Mouse (Mus musculus): ENCODE data around the gene Kcnn3. TPM values are rescaled to one million over a fixed set of nuclear protein-coding genes. Genes with fewer than 3 reads are reported as not detected.

The Kcnn3 gene
- polyA plus RNA-seq, 1 experiment, result not detected

- no peaks in the 10 kb centered on the region for H3K36me3 ChIP-seq (replicated peaks; ENCODE audit: low read length)
- H3K4me3 ChIP-seq (replicated peaks), result no peak overlapping the region
- peaks cover 2% of the 10 kb centered on the region; the same call in 1 of the 2 replicates for H3K4me1 ChIP-seq
- H3K27me3 ChIP-seq (replicated peaks), result peaks cover 73% of the 10 kb centered on the region
- H3K9me3 ChIP-seq, result peaks cover 8% of the 10 kb centered on the region
- no peak for TF ChIP-seq GATA1 (IDR thresholded peaks at IDR 0.05; ENCODE audit: borderline replicate concordance, low read length)
- no peak for TF ChIP-seq FLI1 (IDR thresholded peaks at IDR 0.05; ENCODE audit: low read length)
Measured at GRCm38 (mm10) chr3:89534566-89535097, 14.7 kb downstream of the Kcnn3 start.

GRCm38 (mm10) chr3:89535147-89535546, 15.2 kb downstream of the Kcnn3 start:
- H3K9me3 ChIP-seq, result peaks cover 8% of the 10 kb centered on the region
- no peak overlapping the region for H3K4me3 ChIP-seq (replicated peaks)
- H3K27me3 ChIP-seq (replicated peaks), result peaks cover 75% of the 10 kb centered on the region
- no peaks in the 10 kb centered on the region for H3K36me3 ChIP-seq (replicated peaks; ENCODE audit: low read length)
- peaks cover 6% of the 10 kb centered on the region for H3K4me1 ChIP-seq
- TF ChIP-seq FLI1 (IDR thresholded peaks at IDR 0.05; ENCODE audit: low read length) (no peak), GATA1 (IDR thresholded peaks at IDR 0.05; ENCODE audit: borderline replicate concordance, low read length) (no peak)

GRCm38 (mm10) chr3:89539036-89539739, 19.2 kb downstream of the Kcnn3 start:
- H3K4me3 ChIP-seq (replicated peaks), result no peak overlapping the region
- TF ChIP-seq FLI1 (IDR thresholded peaks at IDR 0.05; ENCODE audit: low read length), result no peak
- no peak for TF ChIP-seq GATA1 (IDR thresholded peaks at IDR 0.05; ENCODE audit: borderline replicate concordance, low read length)
- H3K9me3 ChIP-seq, result no peaks in the 10 kb centered on the region
- peaks cover 7% of the 10 kb centered on the region for H3K4me1 ChIP-seq
- H3K27me3 ChIP-seq (replicated peaks), result peaks cover 89% of the 10 kb centered on the region
- no peaks in the 10 kb centered on the region for H3K36me3 ChIP-seq (replicated peaks; ENCODE audit: low read length)

GRCm38 (mm10) chr3:89539740-89540370, 19.9 kb downstream of the Kcnn3 start:
- peaks cover 87% of the 10 kb centered on the region for H3K27me3 ChIP-seq (replicated peaks)
- TF ChIP-seq GATA1 (IDR thresholded peaks at IDR 0.05; ENCODE audit: borderline replicate concordance, low read length), result no peak
- TF ChIP-seq FLI1 (IDR thresholded peaks at IDR 0.05; ENCODE audit: low read length), result no peak
- H3K36me3 ChIP-seq (replicated peaks; ENCODE audit: low read length), result no peaks in the 10 kb centered on the region
- peaks cover 7% of the 10 kb centered on the region for H3K4me1 ChIP-seq
- H3K4me3 ChIP-seq (replicated peaks), result no peak overlapping the region
- no peaks in the 10 kb centered on the region for H3K9me3 ChIP-seq

- Histone ChIP-seq H3K4me1 (peaks cover 7% of the 10 kb centered on the region), H3K27me3 (replicated peaks) (peaks cover 84% of the 10 kb centered on the region), H3K36me3 (replicated peaks; ENCODE audit: low read length) (no peaks in the 10 kb centered on the region), H3K9me3 (no peaks in the 10 kb centered on the region), H3K4me3 (replicated peaks) (no peak overlapping the region)
- no peak for TF ChIP-seq FLI1 (IDR thresholded peaks at IDR 0.05; ENCODE audit: low read length)
- TF ChIP-seq GATA1 (IDR thresholded peaks at IDR 0.05; ENCODE audit: borderline replicate concordance, low read length), result no peak
Measured at GRCm38 (mm10) chr3:89540371-89540743, 20.4 kb downstream of the Kcnn3 start.

- Histone ChIP-seq H3K4me3 (replicated peaks) (no peak overlapping the region), H3K9me3 (no peaks in the 10 kb centered on the region), H3K27me3 (replicated peaks) (peaks cover 76% of the 10 kb centered on the region), H3K36me3 (replicated peaks; ENCODE audit: low read length) (no peaks in the 10 kb centered on the region), H3K4me1 (peaks cover 19% of the 10 kb centered on the region)
- TF ChIP-seq FLI1 (IDR thresholded peaks at IDR 0.05; ENCODE audit: low read length), result no peak
Measured at GRCm38 (mm10) chr3:89546951-89547350, 27.0 kb downstream of the Kcnn3 start.

- Histone ChIP-seq H3K36me3 (replicated peaks; ENCODE audit: low read length) (no peaks in the 10 kb centered on the region), H3K27me3 (replicated peaks) (peaks cover 64% of the 10 kb centered on the region), H3K4me3 (replicated peaks) (no peak overlapping the region), H3K4me1 (peaks cover 19% of the 10 kb centered on the region), H3K9me3 (peaks cover 2% of the 10 kb centered on the region; the same call in 1 of the 2 replicates)
- TF ChIP-seq FLI1 (IDR thresholded peaks at IDR 0.05; ENCODE audit: low read length) (no peak), GATA1 (IDR thresholded peaks at IDR 0.05; ENCODE audit: borderline replicate concordance, low read length) (no peak)
Measured at GRCm38 (mm10) chr3:89548805-89549204, 28.8 kb downstream of the Kcnn3 start.

- Histone ChIP-seq H3K4me1 (peaks cover 19% of the 10 kb centered on the region), H3K27me3 (replicated peaks) (peaks cover 61% of the 10 kb centered on the region), H3K36me3 (replicated peaks; ENCODE audit: low read length) (no peaks in the 10 kb centered on the region), H3K4me3 (replicated peaks) (no peak overlapping the region), H3K9me3 (peaks cover 2% of the 10 kb centered on the region; the same call in 1 of the 2 replicates)
- TF ChIP-seq GATA1 (IDR thresholded peaks at IDR 0.05; ENCODE audit: borderline replicate concordance, low read length) (no peak), FLI1 (IDR thresholded peaks at IDR 0.05; ENCODE audit: low read length) (no peak)
Measured at GRCm38 (mm10) chr3:89549488-89549887, 29.5 kb downstream of the Kcnn3 start.

GRCm38 (mm10) chr3:89551880-89552279, 31.9 kb downstream of the Kcnn3 start:
- H3K4me1 ChIP-seq, result peaks cover 21% of the 10 kb centered on the region
- no peak overlapping the region for H3K4me3 ChIP-seq (replicated peaks)
- no peaks in the 10 kb centered on the region for H3K36me3 ChIP-seq (replicated peaks; ENCODE audit: low read length)
- TF ChIP-seq GATA1 (IDR thresholded peaks at IDR 0.05; ENCODE audit: borderline replicate concordance, low read length) (no peak), FLI1 (IDR thresholded peaks at IDR 0.05; ENCODE audit: low read length) (no peak)
- peaks cover 2% of the 10 kb centered on the region; the same call in 1 of the 2 replicates for H3K9me3 ChIP-seq
- peaks cover 62% of the 10 kb centered on the region for H3K27me3 ChIP-seq (replicated peaks)

- Histone ChIP-seq H3K27me3 (replicated peaks) (peaks cover 60% of the 10 kb centered on the region), H3K36me3 (replicated peaks; ENCODE audit: low read length) (no peaks in the 10 kb centered on the region), H3K4me1 (peaks cover 15% of the 10 kb centered on the region), H3K9me3 (peaks cover 2% of the 10 kb centered on the region; the same call in 1 of the 2 replicates), H3K4me3 (replicated peaks) (no peak overlapping the region)
- no peak for TF ChIP-seq GATA1 (IDR thresholded peaks at IDR 0.05; ENCODE audit: borderline replicate concordance, low read length)
- TF ChIP-seq FLI1 (IDR thresholded peaks at IDR 0.05; ENCODE audit: low read length), result no peak
Measured at GRCm38 (mm10) chr3:89553432-89553831, 33.5 kb downstream of the Kcnn3 start.

Measured in megakaryocyte, embryonic 14.5 days (primary cell).